Mouse (Mus musculus): ENCODE results near the gene Gm3512. TPM values are rescaled to one million over a fixed set of nuclear protein-coding genes. Genes with fewer than 3 reads are reported as not detected.

Gene Gm3512
- not detected for total RNA-seq (2023)

GRCm38 (mm10) chr14:7174483-7174971, at the start of gene Gm3512:
Gm3512 (minus strand) TSS chr14:7174533.

DNA sequence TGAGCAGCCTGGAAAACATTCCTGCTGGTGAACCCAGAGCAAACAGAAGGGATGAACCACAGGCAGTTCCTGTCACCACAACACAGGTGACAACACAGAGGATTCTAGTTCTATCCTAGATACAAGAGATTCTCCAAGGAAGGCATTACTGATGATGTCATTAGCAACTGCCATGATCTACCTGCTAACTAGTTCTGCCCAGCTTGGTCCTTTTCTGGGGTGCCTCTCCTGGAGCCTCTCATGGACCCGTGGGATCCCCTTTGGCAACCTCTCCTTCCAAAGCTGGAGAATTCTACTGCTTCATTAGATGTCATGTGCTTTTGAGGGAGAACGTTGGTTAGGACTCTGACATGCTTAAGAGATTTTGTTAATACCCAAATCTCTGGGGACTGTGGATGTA, 20.1 kb upstream of the Gm3512 start, which contains the start of gene Gm16434:
Gene Gm16434 (minus strand): TSS at position 101 of the 400 bp plus-strand sequence.

GRCm38 (mm10) chr14:7125312-7125711, 49.0 kb downstream of the Gm3512 start, which contains the start of gene Gm6676:
Gm6676 (minus strand) TSS chr14:7125412.

Other genes with a start within 250 kb of the Gm3512 start
- gene Gm6356, start 200.7 kb downstream of the Gm3512 start, total RNA-seq (2023), result not detected
- not detected for gene Gm10406, start 147.1 kb downstream of the Gm3512 start, total RNA-seq (2023)
- gene Gm3685, start 129.6 kb downstream of the Gm3512 start, total RNA-seq (2023), result not detected
- gene Gm3696, start 73.9 kb downstream of the Gm3512 start, total RNA-seq (2023), result not detected
- not detected for gene Gm6676, start 49.1 kb downstream of the Gm3512 start, total RNA-seq (2023)
- not detected for gene Gm16434, start 20.0 kb upstream of the Gm3512 start, total RNA-seq (2023)
- not detected for gene Gm3727, start 90.2 kb upstream of the Gm3512 start, total RNA-seq (2023)
- under 1 TPM in 1 of 2 experiments, not detected in 1; 0.27 TPM for gene Gm3739, start 140.5 kb upstream of the Gm3512 start, total RNA-seq (2023)
- not detected for gene Gm5797, start 157.9 kb upstream of the Gm3512 start, total RNA-seq (2023)
- not detected for gene Gm8374, start 190.6 kb upstream of the Gm3512 start, total RNA-seq (2023)